Mouse (Mus musculus) neural tube, postnatal 0 days (tissue): ENCODE results near the gene Acp2. TPM values are rescaled to one million over a fixed set of nuclear protein-coding genes. Genes with fewer than 3 reads are reported as not detected.

Source experiments
- polyA plus RNA-seq: library from polyadenylated mRNA; unstranded; fragments of >200 nt; fragmentation: Nextera tagmentation; extraction: Ambion mirVana; gene quantifications from 2 replicates; pipeline ENCODE4 v1.2.1, GENCODE M21; 2015

Gene Acp2
- polyA plus RNA-seq: 29.8 and 31.3 TPM in 2 replicates

GRCm38 (mm10) chr2:91202222-91202971 lies at the start of gene Acp2, which contains the start of gene Nr1h3:
Acp2 (plus strand) TSS chr2:91202885.
Nr1h3 (minus strand) TSS chr2:91202834.

GRCm38 (mm10) chr2:91183711-91184405 lies 18.8 kb upstream of the Acp2 start, which contains the start of gene Madd:
Madd (minus strand) TSS chr2:91183837.

GRCm38 (mm10) chr2:91236601-91237510 lies 34.2 kb downstream of the Acp2 start, which contains the start of gene Ddb2:
Ddb2 (minus strand) TSS chr2:91236982.

DNA sequence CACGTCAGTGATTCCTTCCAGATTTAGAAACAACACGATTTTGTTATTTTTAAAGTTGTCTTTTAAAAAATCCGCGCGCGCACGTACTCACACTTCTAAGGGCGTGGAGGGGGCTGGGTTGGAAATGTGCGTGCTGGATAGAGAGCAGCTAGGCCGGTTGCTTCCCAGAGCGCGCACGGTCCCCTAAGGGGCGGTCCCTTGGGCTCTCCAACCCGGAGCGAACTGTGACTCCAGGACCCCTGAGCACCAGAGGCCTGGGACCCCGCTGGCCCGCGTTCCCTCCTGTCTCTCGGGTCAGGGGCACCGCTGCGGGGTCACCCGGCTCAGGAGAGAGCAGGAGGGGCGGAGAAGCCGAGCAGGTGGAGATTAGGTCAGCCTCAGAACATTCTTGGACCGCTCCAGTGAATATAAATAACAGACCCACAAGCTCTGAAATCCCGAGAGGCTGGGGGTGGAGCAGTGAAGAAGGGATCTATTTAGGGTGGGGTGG lies 53.0 kb downstream of the Acp2 start, which contains the start of gene Pacsin3:
Gene Pacsin3, plus strand, starts transcription at position 294 of the 490 bp plus-strand sequence.

Other genes with a start within 250 kb of the Acp2 start
- 1.3 and 1.5 TPM in 2 replicates for gene Rapsn, start 167.3 kb upstream of the Acp2 start, polyA plus RNA-seq
- 229 and 245 TPM in 2 replicates for gene Psmc3, start 148.9 kb upstream of the Acp2 start, polyA plus RNA-seq
- 28.0 and 30.3 TPM in 2 replicates for gene Slc39a13, start 132.5 kb upstream of the Acp2 start, polyA plus RNA-seq
- gene Spi1, start 120.5 kb upstream of the Acp2 start, polyA plus RNA-seq: 7.3 and 7.9 TPM in 2 replicates
- 0.09 TPM in 1 of 2 replicates, not detected in the other for gene Mybpc3, start 84.7 kb upstream of the Acp2 start, polyA plus RNA-seq
- gene Madd, start 19.0 kb upstream of the Acp2 start, polyA plus RNA-seq: 31.9 and 36.3 TPM in 2 replicates
- gene Nr1h3, start 51 bp upstream of the Acp2 start, polyA plus RNA-seq: 2.1 and 2.5 TPM in 2 replicates
- 11.7 and 13.5 TPM in 2 replicates for gene Ddb2, start 34.1 kb downstream of the Acp2 start, polyA plus RNA-seq
- gene Pacsin3, start 53.1 kb downstream of the Acp2 start, polyA plus RNA-seq: 28.1 and 28.7 TPM in 2 replicates
- 51.3 and 54.3 TPM in 2 replicates for gene Arfgap2, start 62.1 kb downstream of the Acp2 start, polyA plus RNA-seq
- gene 1110051M20Rik, start 241.8 kb downstream of the Acp2 start, polyA plus RNA-seq: 124 and 134 TPM in 2 replicates